Mouse (Mus musculus) liver, embryonic 14.5 days (tissue): ENCODE results near the gene Slc3a2. TPM values are rescaled to one million over a fixed set of nuclear protein-coding genes. Genes with fewer than 3 reads are reported as not detected.
A peak's percentile ranks its signal among the peaks of the same experiment; 100 is the strongest.

Source experiments
- ATAC-seq: fragments of 200-750 bp; cut with Nextera tagmentation; 2 replicates; pipeline ENCODE4 v1.8.0; 2017; ENCODE audit warnings: moderate number of reproducible peaks, mild to moderate bottlenecking, moderate library complexity; ENCODE audit not compliant: insufficient read depth
- DNase-seq, 3 experiments: peaks; one replicate each; pipeline ENCODE4 v3.0.0-alpha.2; 2012 to 2013; ENCODE audit warnings: low read depth in 3 of 3, low spot score in 3 of 3
- H3K27ac ChIP-seq: fragments of 300-500 bp; sonication (generic); 2 replicates; pipeline ENCODE4 v1.5.1; 2014; ENCODE audit warnings: moderate library complexity, mild to moderate bottlenecking, control low read depth, inconsistent platforms
- H3K27me3 ChIP-seq: fragments of 300-500 bp; sonication (generic); 2 replicates; pipeline ENCODE4 v1.6.1; 2014; ENCODE audit warnings: mild to moderate bottlenecking, low read length, moderate library complexity; ENCODE audit not compliant: control insufficient read depth, insufficient read depth
- H3K36me3 ChIP-seq: fragments of 300-500 bp; sonication (generic); replicated peaks from 2 replicates; pipeline ENCODE4 v1.6.1; 2014; ENCODE audit warnings: low read depth; ENCODE audit not compliant: control insufficient read depth, insufficient read depth
- H3K4me1 ChIP-seq, 2 experiments: fragments of 200-500 bp in 1 of 2; fragments of 300-500 bp in 1 of 2; sonication (generic) in 1 of 2; replicated peaks; 2 replicates each; pipeline ENCODE4 v1.6.1; 2012 to 2014; ENCODE audit warnings: antibody characterized with exemption in 1 of 2, inconsistent platforms in 1 of 2, low read length in 1 of 2; ENCODE audit not compliant: control insufficient read depth in 2 of 2, insufficient read depth in 2 of 2
- H3K4me2 ChIP-seq: fragments of 300-500 bp; sonication (generic); 2 replicates; pipeline ENCODE4 v1.6.1; 2014; ENCODE audit warnings: low read depth, mild to moderate bottlenecking, control low read depth, moderate library complexity
- H3K4me3 ChIP-seq, 2 experiments: fragments of 200-500 bp in 1 of 2; fragments of 300-500 bp in 1 of 2; sonication (generic) in 1 of 2; 2 replicates each; pipeline ENCODE4 v1.5.1; 2012 to 2014; ENCODE audit warnings: low read depth in 2 of 2, low read length in 2 of 2, mild to moderate bottlenecking in 2 of 2, control low read depth in 1 of 2, inconsistent platforms in 1 of 2, moderate library complexity in 1 of 2; ENCODE audit not compliant: insufficient read depth in 1 of 2
- H3K9ac ChIP-seq: fragments of 300-500 bp; sonication (generic); replicated peaks from 2 replicates; pipeline ENCODE4 v1.6.1; 2014; ENCODE audit warnings: mild to moderate bottlenecking, control low read depth, moderate library complexity
- H3K9me3 ChIP-seq: fragments of 300-500 bp; sonication (generic); 2 replicates; pipeline ENCODE4 v1.6.1; 2016; ENCODE audit warnings: low read length, mixed read lengths; ENCODE audit not compliant: control insufficient read depth
- CTCF ChIP-seq: IDR thresholded peaks from 2 replicates; pipeline ENCODE4 v1.5.1; 2016; ENCODE audit warnings: antibody characterized with exemption, low read depth, control low read depth
- EP300 ChIP-seq: IDR thresholded peaks from 2 replicates; pipeline ENCODE4 v1.6.1; 2016; ENCODE audit warnings: antibody characterized with exemption, low read depth
- WGBS: fragments of 180-500 bp; shearing (Covaris S2); extraction: QIAGEN DNeasy Blood & Tissue Kit; methylation state at CpG from one replicate; pipeline ENCODE4 v1.1.7; 2014; ENCODE audit not compliant: insufficient replicate concordance; 5-methylcytosine and 5-hydroxymethylcytosine counted together
- polyA plus RNA-seq, 2 experiments: library from polyadenylated mRNA; depleted of rRNA in 1 of 2; stranded (reverse) in 1 of 2; unstranded in 1 of 2; fragments of >200 nt; fragmentation: Nextera tagmentation in 1 of 2; extraction: Ambion mirVana in 1 of 2; gene quantifications; 2 replicates each; pipeline versions ENCODE4 v1.2.1 to v1.2.3; 2012 to 2014

The Slc3a2 gene
- polyA plus RNA-seq, 2 experiments, result 82.2 to 89.1 TPM

- TF ChIP-seq CTCF (peak; percentile 91), EP300 (no peak)
- Histone ChIP-seq H3K4me3 (no peak overlapping the region), H3K36me3 (no peaks in the 10 kb centered on the region), H3K4me2 (no peak overlapping the region), H3K4me1 (peaks cover 45 to 46% of the 10 kb centered on the region in 2 experiments), H3K27ac (no peak overlapping the region), H3K9ac (no peak overlapping the region), H3K27me3 (no peaks in the 10 kb centered on the region), H3K9me3 (no peaks in the 10 kb centered on the region)
- ATAC-seq, result no peak
- DNase-seq, result peak; percentile 66 to 74 (median 70)
- WGBS, result 54% methylated on average over 3 of the region's 3 CpGs
Observed at GRCm38 (mm10) chr19:8718357-8718756, 4.8 kb downstream of the Slc3a2 start.

- H3K9ac ChIP-seq, result 0 out of 2 replicates have a peak overlapping the region, but pooled peaks have one; percentile 9
- H3K4me1 ChIP-seq, result peaks cover 43% of the 10 kb centered on the region in 2 experiments
- no peak for ATAC-seq
Observed at GRCm38 (mm10) chr19:8716767-8717475, 6.2 kb downstream of the Slc3a2 start.

GRCm38 (mm10) chr19:8715868-8716766 lies 7.1 kb downstream of the Slc3a2 start:
- Histone ChIP-seq H3K4me2 (peak overlapping the region; percentile 98), H3K9ac (peak overlapping the region; percentile 51), H3K9me3 (no peaks in the 10 kb centered on the region), H3K36me3 (peaks cover 17% of the 10 kb centered on the region), H3K4me1 (peaks cover 40 to 44% of the 10 kb centered on the region in 2 experiments), H3K27me3 (no peaks in the 10 kb centered on the region), H3K27ac (peak overlapping the region; percentile 99), H3K4me3 (peak overlapping the region in 1 of 2 experiments; percentile 20; a peak in 2 of 4 replicates)
- WGBS, result 66% methylated on average over 10 of the region's 10 CpGs
- ATAC-seq, result peak; percentile 11; the same call in 1 of the 2 replicates
- 0 out of 2 replicates have a peak, but pooled peaks have one; percentile 44 for TF ChIP-seq EP300
- TF ChIP-seq CTCF, result 0 out of 2 replicates have a peak, but pooled peaks have one; percentile 3
- DNase-seq, result peak in 1 of 3 experiments; percentile 56

More at GRCm38 (mm10) chr19:8716767-8717475, 6.2 kb downstream of the Slc3a2 start:
- WGBS, result 66% methylated on average over 8 of the region's 10 CpGs
- H3K36me3 ChIP-seq, result peaks cover 9% of the 10 kb centered on the region
- H3K27me3 ChIP-seq, result no peaks in the 10 kb centered on the region
- 0 out of 2 replicates have a peak, but pooled peaks have one; percentile 0 for TF ChIP-seq CTCF
- peak; percentile 32; the same call in 1 of the 2 replicates for TF ChIP-seq EP300
- H3K4me2 ChIP-seq, result peak overlapping the region; percentile 98
- DNase-seq, result no peak
- H3K27ac ChIP-seq, result peak overlapping the region; percentile 99
- no peaks in the 10 kb centered on the region for H3K9me3 ChIP-seq
- no peak overlapping the region for H3K4me3 ChIP-seq

GRCm38 (mm10) chr19:8714653-8715481 lies 8.3 kb downstream of the Slc3a2 start:
- 29% methylated on average over 10 of the region's 10 CpGs for WGBS
- H3K4me3 ChIP-seq, result peak overlapping the region; percentile 37 to 99
- H3K36me3 ChIP-seq, result peaks cover 29% of the 10 kb centered on the region
- peak overlapping the region; percentile 99 for H3K9ac ChIP-seq
- ATAC-seq (peak; percentile 77), DNase-seq (peak; percentile 89 to 94 (median 92))
- peak overlapping the region; percentile 98 for H3K4me2 ChIP-seq
- no peaks in the 10 kb centered on the region for H3K27me3 ChIP-seq
- H3K9me3 ChIP-seq, result no peaks in the 10 kb centered on the region
- H3K4me1 ChIP-seq, result peaks cover 50% of the 10 kb centered on the region in 2 experiments
- peak overlapping the region; percentile 99 for H3K27ac ChIP-seq
- peak; percentile 59 for TF ChIP-seq CTCF
- TF ChIP-seq EP300, result peak; percentile 97
